Mouse (Mus musculus): ENCODE results near the gene Vmn1r151. TPM values are rescaled to one million over a fixed set of nuclear protein-coding genes. Genes with fewer than 3 reads are reported as not detected.

The Vmn1r151 gene
- total RNA-seq (2023), result not detected

GRCm38 (mm10) chr7:22499578-22499977 lies at the start of gene Vmn1r151:
Gene Vmn1r151, minus strand, starts transcription at chr7:22499678.

GRCm38 (mm10) chr7:22534787-22535186 lies 35.3 kb upstream of the Vmn1r151 start, which contains the start of gene Gm8677:
Gene Gm8677, minus strand, starts transcription at chr7:22534887.

GRCm38 (mm10) chr7:22522667-22523066 lies 23.2 kb upstream of the Vmn1r151 start, which contains the start of gene Vmn1r152:
Gene Vmn1r152, plus strand, starts transcription at chr7:22522967.

GRCm38 (mm10) chr7:22463975-22464374 lies 35.5 kb downstream of the Vmn1r151 start, which contains the start of gene Gm10665:
Gene Gm10665, minus strand, starts transcription at chr7:22464075.

Other genes starting within 250 kb of the Vmn1r151 start
- not detected for gene Gm4187, start 170.0 kb downstream of the Vmn1r151 start, total RNA-seq (2023)
- not detected for gene Gm8660, start 128.6 kb downstream of the Vmn1r151 start, total RNA-seq (2023)
- not detected for gene Vmn1r148, start 86.1 kb downstream of the Vmn1r151 start, total RNA-seq (2023)
- gene Vmn1r149, start 61.4 kb downstream of the Vmn1r151 start, total RNA-seq (2023), result not detected
- not detected for gene Gm10665, start 35.6 kb downstream of the Vmn1r151 start, total RNA-seq (2023)
- gene Vmn1r152, start 23.3 kb upstream of the Vmn1r151 start, total RNA-seq (2023), result not detected
- not detected for gene Gm8677, start 35.2 kb upstream of the Vmn1r151 start, total RNA-seq (2023)
- gene Gm4201, start 65.7 kb upstream of the Vmn1r151 start, total RNA-seq (2023), result not detected
- gene Gm4565, start 88.4 kb upstream of the Vmn1r151 start, total RNA-seq (2023), result not detected
- not detected for gene Vmn1r155, start 158.3 kb upstream of the Vmn1r151 start, total RNA-seq (2023)
- gene Gm8693, start 192.6 kb upstream of the Vmn1r151 start, total RNA-seq (2023), result not detected
- not detected for gene Gm4567, start 220.0 kb upstream of the Vmn1r151 start, total RNA-seq (2023)

All from T-cell, adult 66 days (primary cell).